Mouse (Mus musculus): ENCODE measurements at regions not wholly inside any gene's neighbourhood (a gene's known extent, or its start where the extent isn't known, plus 50 kb on each side); places are given as distances from the start of the nearest gene placed in this dataset.
"Not testable (repeated sequence)": the region's sequence is repeated elsewhere in the genome, so short reads cannot be mapped to it uniquely, and the experiment has no call there.

DNA sequence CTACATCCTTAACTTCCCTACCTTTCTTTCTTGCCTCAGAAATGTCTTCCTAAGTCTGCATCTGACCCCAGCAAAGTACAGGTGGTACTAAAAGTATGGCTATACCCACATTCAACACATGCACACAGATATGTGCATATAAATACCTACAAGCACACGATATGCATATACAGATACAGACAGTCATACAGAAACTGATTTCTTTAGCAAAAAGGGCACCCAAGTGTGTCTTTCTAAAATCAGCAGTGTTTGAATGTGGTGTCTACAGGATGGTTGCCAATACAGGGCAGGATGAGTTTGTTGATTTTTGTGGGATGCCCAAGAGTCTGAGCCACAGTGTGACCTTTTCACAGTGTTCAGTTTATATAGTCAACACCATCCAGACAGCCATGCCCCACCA lies 67.0 kb upstream of the Klf13 start:
- Histone ChIP-seq H3K9ac (ENCODE audit: low read length) (no peak overlapping the region), H3K27me3 (replicated peaks; ENCODE audit: control insufficient read depth, insufficient read depth, low read length) (no peaks in the 10 kb centered on the region), H3K27ac (ENCODE audit: low read depth) (no peak overlapping the region), H3K9me3 (ENCODE audit: control insufficient read depth, low read length) (no peaks in the 10 kb centered on the region), H3K4me1 (replicated peaks; ENCODE audit: control insufficient read depth, insufficient read depth, low read length) (no peaks in the 10 kb centered on the region), H3K36me3 (ENCODE audit: control insufficient read depth, insufficient read depth, low read length) (no peaks in the 10 kb centered on the region), H3K4me2 (ENCODE audit: low read length) (no peak overlapping the region), H3K4me3 (ENCODE audit: low read depth, low read length) (no peak overlapping the region)
- ATAC-seq (replicated peaks; ENCODE audit: low FRiP score, low TSS enrichment, low read depth) (no peak), DNase-seq (ENCODE audit: low spot score) (no peak)
- 93% methylated on average over 1 of the region's 1 CpGs for WGBS

DNA sequence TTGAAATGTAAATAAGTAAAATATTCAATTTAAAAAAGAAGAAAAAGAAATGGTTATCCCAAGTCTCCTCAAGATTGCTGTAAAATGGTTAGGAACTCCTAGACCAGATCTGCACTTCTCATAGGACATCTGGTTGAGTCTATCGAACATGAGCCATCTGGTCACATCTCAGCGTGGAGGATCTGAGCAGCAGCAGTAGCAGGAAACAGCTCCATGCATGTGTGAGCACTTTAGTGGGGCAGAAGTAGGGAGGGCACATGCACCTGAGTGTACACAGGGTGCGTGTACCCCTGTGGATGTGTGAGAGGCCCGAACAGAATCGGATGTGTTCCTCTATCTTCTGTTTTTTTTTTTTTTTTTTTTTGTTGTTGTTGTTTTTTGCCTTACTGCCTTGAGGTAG lies 65.2 kb upstream of the Klf13 start:
- H3K9me3 ChIP-seq (ENCODE audit: control insufficient read depth, low read length): no peaks in the 10 kb centered on the region
- no peaks in the 10 kb centered on the region for H3K36me3 ChIP-seq (ENCODE audit: control insufficient read depth, insufficient read depth, low read length)
- no peak overlapping the region for H3K9ac ChIP-seq (ENCODE audit: low read length)
- H3K4me3 ChIP-seq (ENCODE audit: low read depth, low read length): no peak overlapping the region
- no peak for ATAC-seq (replicated peaks; ENCODE audit: low FRiP score, low TSS enrichment, low read depth)
- no peaks in the 10 kb centered on the region for H3K4me1 ChIP-seq (replicated peaks; ENCODE audit: control insufficient read depth, insufficient read depth, low read length)
- no peak overlapping the region for H3K4me2 ChIP-seq (ENCODE audit: low read length)
- no peaks in the 10 kb centered on the region for H3K27me3 ChIP-seq (replicated peaks; ENCODE audit: control insufficient read depth, insufficient read depth, low read length)
- 88% methylated on average over 5 of the region's 5 CpGs for WGBS
- H3K27ac ChIP-seq (ENCODE audit: low read depth): no peak overlapping the region
- no peak for DNase-seq (ENCODE audit: low spot score)

DNA sequence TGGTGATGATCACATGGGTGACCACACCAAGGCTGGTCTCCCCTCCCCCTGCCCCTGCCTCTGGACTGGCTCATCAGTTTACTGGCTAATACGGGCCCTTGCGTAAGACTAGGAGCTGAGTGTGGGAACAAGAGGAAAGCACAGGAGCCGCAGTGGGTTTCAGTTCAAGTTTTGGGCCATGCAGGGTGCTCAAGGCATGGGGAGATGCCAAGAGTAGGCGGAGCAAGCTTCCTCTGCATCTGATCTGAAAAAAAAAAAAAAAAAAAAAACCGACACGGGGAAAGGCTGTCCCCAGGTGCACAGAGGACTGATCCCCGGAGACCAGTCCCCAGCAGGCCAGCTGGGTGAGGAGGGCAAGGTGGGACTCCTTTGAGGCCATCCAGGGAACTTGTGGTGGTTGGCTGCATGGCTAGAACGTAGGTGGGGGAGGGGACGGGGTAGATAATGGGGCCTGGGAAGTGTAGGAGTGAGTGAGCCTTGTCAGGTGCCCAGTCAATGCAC lies 62.9 kb upstream of the Klf13 start:
- H3K9ac ChIP-seq (ENCODE audit: low read length): no peak overlapping the region
- H3K27ac ChIP-seq (ENCODE audit: low read depth): no peak overlapping the region
- no peaks in the 10 kb centered on the region for H3K27me3 ChIP-seq (replicated peaks; ENCODE audit: control insufficient read depth, insufficient read depth, low read length)
- ATAC-seq (replicated peaks; ENCODE audit: low FRiP score, low TSS enrichment, low read depth): no peak
- no peaks in the 10 kb centered on the region for H3K4me1 ChIP-seq (replicated peaks; ENCODE audit: control insufficient read depth, insufficient read depth, low read length)
- WGBS: 52% methylated on average over 9 of the region's 9 CpGs
- no peaks in the 10 kb centered on the region for H3K36me3 ChIP-seq (ENCODE audit: control insufficient read depth, insufficient read depth, low read length)
- DNase-seq (ENCODE audit: low spot score): no peak
- H3K9me3 ChIP-seq (ENCODE audit: control insufficient read depth, low read length): no peaks in the 10 kb centered on the region
- no peak overlapping the region for H3K4me3 ChIP-seq (ENCODE audit: low read depth, low read length)
- H3K4me2 ChIP-seq (ENCODE audit: low read length): no peak overlapping the region

DNA sequence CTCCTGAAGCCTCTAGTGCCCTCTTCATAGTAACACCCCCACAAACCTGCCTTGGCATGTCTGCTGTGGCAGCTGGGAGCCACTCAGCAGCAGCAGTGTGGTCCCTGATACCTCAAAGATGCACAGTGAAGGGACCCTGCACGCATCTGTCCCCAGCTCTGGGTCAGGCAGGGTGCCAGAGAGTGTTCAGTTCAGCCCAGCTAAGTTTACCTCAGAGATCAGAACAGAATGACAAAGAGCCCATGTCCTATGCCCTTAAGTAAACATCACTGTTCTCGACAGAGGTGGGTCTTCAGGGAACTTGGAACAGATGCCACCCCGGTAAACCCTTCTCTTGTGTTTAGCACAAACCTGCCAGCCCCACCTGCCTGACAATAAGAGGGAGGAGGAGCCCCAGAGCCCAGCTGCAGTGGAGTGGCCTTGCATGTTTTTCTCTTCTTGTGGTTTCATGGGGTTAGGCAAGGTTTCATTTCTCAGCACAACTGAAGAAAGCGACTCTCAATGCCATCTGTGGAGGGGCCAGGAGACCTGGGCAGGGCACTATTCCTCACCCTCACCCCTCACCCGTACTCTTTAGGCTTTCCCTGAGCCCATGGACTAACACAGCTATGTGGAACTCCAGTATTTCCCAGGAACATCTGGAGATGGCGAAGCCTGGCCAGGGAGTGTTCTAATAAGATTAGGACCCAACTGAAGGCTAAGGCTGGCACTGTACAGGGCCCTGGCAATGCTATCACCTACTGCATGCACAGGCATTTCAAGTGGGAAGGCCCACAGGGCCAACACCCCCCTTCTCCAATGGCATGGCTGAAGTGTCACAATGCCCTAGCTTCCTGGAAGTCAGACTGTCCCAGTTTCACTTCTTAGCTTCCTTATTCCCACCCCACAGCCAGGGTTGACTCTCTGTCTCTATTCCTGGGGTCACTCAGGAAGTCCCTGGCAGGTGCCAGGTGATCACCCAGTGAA lies 60.6 kb upstream of the Klf13 start:
- H3K27me3 ChIP-seq (replicated peaks; ENCODE audit: control insufficient read depth, insufficient read depth, low read length): no peaks in the 10 kb centered on the region
- H3K4me1 ChIP-seq (replicated peaks; ENCODE audit: control insufficient read depth, insufficient read depth, low read length): no peaks in the 10 kb centered on the region
- no peak overlapping the region for H3K4me3 ChIP-seq (ENCODE audit: low read depth, low read length)
- no peak overlapping the region for H3K4me2 ChIP-seq (ENCODE audit: low read length)
- H3K36me3 ChIP-seq (ENCODE audit: control insufficient read depth, insufficient read depth, low read length): no peaks in the 10 kb centered on the region
- no peaks in the 10 kb centered on the region for H3K9me3 ChIP-seq (ENCODE audit: control insufficient read depth, low read length)
- WGBS: 50% methylated on average over 6 of the region's 6 CpGs
- H3K27ac ChIP-seq (ENCODE audit: low read depth): no peak overlapping the region
- no peak for DNase-seq (ENCODE audit: low spot score)
- H3K9ac ChIP-seq (ENCODE audit: low read length): no peak overlapping the region
- ATAC-seq (replicated peaks; ENCODE audit: low FRiP score, low TSS enrichment, low read depth): no peak

DNA sequence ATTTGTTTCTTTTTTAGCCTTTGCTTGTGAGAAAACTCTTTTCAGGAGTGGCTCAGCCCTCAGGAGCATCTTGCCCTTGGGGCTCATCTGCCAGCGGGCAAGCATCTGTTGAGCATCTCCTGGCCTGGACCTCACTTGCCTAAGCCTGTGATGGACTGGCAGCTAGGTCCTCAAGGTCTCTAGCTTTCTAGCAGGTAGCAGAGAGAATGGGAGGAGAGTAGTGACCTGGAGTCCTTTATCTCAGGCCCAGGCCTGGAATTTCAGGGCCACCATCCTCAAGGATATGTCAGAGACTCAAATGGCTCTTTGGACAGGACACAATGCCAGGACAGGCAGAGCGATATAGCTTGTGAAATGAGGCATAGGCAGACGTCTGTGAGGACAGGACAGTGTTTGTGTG lies 59.3 kb upstream of the Klf13 start:
- Histone ChIP-seq H3K27ac (ENCODE audit: low read depth) (no peak overlapping the region), H3K4me1 (replicated peaks; ENCODE audit: control insufficient read depth, insufficient read depth, low read length) (no peaks in the 10 kb centered on the region), H3K4me3 (ENCODE audit: low read depth, low read length) (no peak overlapping the region), H3K9ac (ENCODE audit: low read length) (no peak overlapping the region), H3K36me3 (ENCODE audit: control insufficient read depth, insufficient read depth, low read length) (no peaks in the 10 kb centered on the region), H3K27me3 (replicated peaks; ENCODE audit: control insufficient read depth, insufficient read depth, low read length) (no peaks in the 10 kb centered on the region), H3K9me3 (ENCODE audit: control insufficient read depth, low read length) (no peaks in the 10 kb centered on the region), H3K4me2 (ENCODE audit: low read length) (no peak overlapping the region)
- 84% methylated on average over 3 of the region's 3 CpGs for WGBS
- no peak for DNase-seq (ENCODE audit: low spot score)
- ATAC-seq (replicated peaks; ENCODE audit: low FRiP score, low TSS enrichment, low read depth): no peak

DNA sequence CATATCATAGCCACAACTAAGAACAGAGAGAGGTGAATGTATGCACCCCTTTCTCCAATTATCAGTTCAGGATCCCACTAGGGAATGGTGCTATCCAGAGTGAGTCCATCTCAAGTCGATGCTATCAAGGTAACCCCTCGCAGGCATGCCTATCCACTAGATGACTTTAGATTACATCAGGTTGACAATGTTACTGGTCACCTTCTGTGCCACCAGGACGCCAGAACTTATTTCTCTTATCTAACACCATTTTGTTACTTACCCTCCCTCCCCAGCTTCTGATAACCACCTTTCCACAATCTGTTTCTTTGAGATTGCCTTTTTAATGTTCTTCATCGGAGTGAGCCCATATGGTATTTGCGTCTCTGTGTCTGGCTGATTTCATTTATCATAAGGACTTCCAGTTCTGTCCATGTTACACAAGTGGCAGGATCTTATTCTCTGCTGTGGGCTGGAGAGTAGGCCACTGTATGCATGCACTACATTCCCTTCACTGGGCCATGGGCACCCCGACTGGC lies 57.9 kb upstream of the Klf13 start:
- no peaks in the 10 kb centered on the region for H3K9me3 ChIP-seq (ENCODE audit: control insufficient read depth, low read length)
- no peak overlapping the region for H3K4me3 ChIP-seq (ENCODE audit: low read depth, low read length)
- no peaks in the 10 kb centered on the region for H3K36me3 ChIP-seq (ENCODE audit: control insufficient read depth, insufficient read depth, low read length)
- no peaks in the 10 kb centered on the region for H3K4me1 ChIP-seq (replicated peaks; ENCODE audit: control insufficient read depth, insufficient read depth, low read length)
- H3K4me2 ChIP-seq (ENCODE audit: low read length): no peak overlapping the region
- no peak overlapping the region for H3K9ac ChIP-seq (ENCODE audit: low read length)
- H3K27me3 ChIP-seq (replicated peaks; ENCODE audit: control insufficient read depth, insufficient read depth, low read length): no peaks in the 10 kb centered on the region
- ATAC-seq (replicated peaks; ENCODE audit: low FRiP score, low TSS enrichment, low read depth) (no peak), DNase-seq (ENCODE audit: low spot score) (no peak)
- no peak overlapping the region for H3K27ac ChIP-seq (ENCODE audit: low read depth)
- WGBS: 84% methylated on average over 6 of the region's 6 CpGs

DNA sequence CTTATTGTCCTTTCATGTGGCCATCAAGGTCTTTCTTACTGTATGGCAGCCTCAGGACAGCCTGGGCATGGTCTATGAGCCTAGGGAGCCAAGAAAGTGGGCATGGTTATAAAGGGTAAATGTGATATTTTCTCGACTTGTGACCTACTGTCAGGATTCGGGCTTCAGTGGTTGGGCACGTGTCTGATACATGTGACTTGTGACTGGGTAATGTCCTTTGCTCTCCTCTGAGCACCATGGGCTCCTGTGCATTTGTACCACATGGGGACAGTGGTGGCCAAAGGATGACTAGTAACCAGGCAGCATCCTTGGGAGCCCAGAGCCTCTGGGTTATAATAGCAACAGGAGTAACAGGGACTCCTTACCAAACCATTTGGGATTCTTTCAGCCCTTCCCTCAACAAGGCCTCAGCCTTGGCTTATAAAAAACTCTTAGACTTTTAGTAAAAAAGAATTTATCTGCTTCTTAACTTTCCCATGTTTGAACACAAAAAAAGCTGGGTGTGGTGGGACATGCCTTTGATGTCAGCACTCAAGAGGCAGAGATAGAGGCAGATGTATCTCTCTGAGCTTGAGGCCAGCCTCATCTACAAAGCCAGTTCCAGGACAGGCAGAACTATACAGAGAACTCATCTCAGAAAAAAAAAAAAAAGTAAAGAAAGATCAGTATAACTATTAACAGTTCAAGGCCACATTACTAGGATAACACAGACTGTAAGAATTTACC lies 56.7 kb upstream of the Klf13 start:
- H3K36me3 ChIP-seq (ENCODE audit: control insufficient read depth, insufficient read depth, low read length): no peaks in the 10 kb centered on the region
- H3K4me1 ChIP-seq (replicated peaks; ENCODE audit: control insufficient read depth, insufficient read depth, low read length): no peaks in the 10 kb centered on the region
- ATAC-seq (replicated peaks; ENCODE audit: low FRiP score, low TSS enrichment, low read depth) (no peak), DNase-seq (ENCODE audit: low spot score) (no peak)
- no peaks in the 10 kb centered on the region for H3K27me3 ChIP-seq (replicated peaks; ENCODE audit: control insufficient read depth, insufficient read depth, low read length)
- H3K9ac ChIP-seq (ENCODE audit: low read length): no peak overlapping the region
- H3K4me2 ChIP-seq (ENCODE audit: low read length): no peak overlapping the region
- no peaks in the 10 kb centered on the region for H3K9me3 ChIP-seq (ENCODE audit: control insufficient read depth, low read length)
- 87% methylated on average over 3 of the region's 3 CpGs for WGBS
- H3K4me3 ChIP-seq (ENCODE audit: low read depth, low read length): no peak overlapping the region
- H3K27ac ChIP-seq (ENCODE audit: low read depth): no peak overlapping the region

DNA sequence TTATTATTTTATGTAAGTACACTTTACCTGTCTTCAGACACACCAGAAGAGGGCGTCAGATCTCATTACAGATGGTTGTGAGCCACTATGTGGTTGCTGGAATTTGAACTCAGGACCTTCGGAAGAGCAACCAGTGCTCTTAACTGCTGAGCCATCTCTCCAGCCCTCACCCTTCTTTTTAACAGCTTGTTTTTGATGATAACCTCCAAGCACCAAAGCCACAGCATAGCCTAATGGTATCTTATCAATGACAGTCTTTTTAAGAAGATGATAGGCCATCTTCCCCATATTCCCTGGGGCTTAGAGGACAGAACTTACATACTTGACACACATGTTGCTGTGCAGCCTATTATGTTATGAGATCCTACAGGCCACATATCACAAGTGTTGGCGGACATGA lies 56.1 kb upstream of the Klf13 start:
- not testable (repeated sequence) for H3K9me3 ChIP-seq (ENCODE audit: control insufficient read depth, low read length); H3K36me3 ChIP-seq (ENCODE audit: control insufficient read depth, insufficient read depth, low read length); H3K4me3 ChIP-seq (ENCODE audit: low read depth, low read length); H3K9ac ChIP-seq (ENCODE audit: low read length); ATAC-seq (replicated peaks; ENCODE audit: low FRiP score, low TSS enrichment, low read depth); H3K4me2 ChIP-seq (ENCODE audit: low read length); H3K27ac ChIP-seq (ENCODE audit: low read depth); DNase-seq (ENCODE audit: low spot score); H3K27me3 ChIP-seq (replicated peaks; ENCODE audit: control insufficient read depth, insufficient read depth, low read length); H3K4me1 ChIP-seq (replicated peaks; ENCODE audit: control insufficient read depth, insufficient read depth, low read length)
- 74% methylated on average over 3 of the region's 3 CpGs for WGBS
